Mouse (Mus musculus) forebrain, embryonic 12.5 days (tissue): ENCODE measurements around the gene Btbd17. TPM values are rescaled to one million over a fixed set of nuclear protein-coding genes. Genes with fewer than 3 reads are reported as not detected.

Experiments used
- ATAC-seq: fragments of 200-750 bp; cut with Nextera tagmentation; 2 replicates; pipeline ENCODE4 v1.8.0; 2017; ENCODE audit warnings: moderate TSS enrichment; ENCODE audit not compliant: low FRiP score
- H3K27ac ChIP-seq: fragments of 300-500 bp; sonication (generic); 2 replicates; pipeline ENCODE4 v1.5.1; 2016; ENCODE audit warnings: mild to moderate bottlenecking
- H3K27me3 ChIP-seq: fragments of 300-500 bp; sonication (generic); 2 replicates; pipeline ENCODE4 v1.6.1; 2016; ENCODE audit warnings: mild to moderate bottlenecking
- H3K36me3 ChIP-seq: fragments of 300-500 bp; sonication (generic); replicated peaks from 2 replicates; pipeline ENCODE4 v1.6.1; 2016; ENCODE audit warnings: mild to moderate bottlenecking
- H3K4me1 ChIP-seq: fragments of 300-500 bp; sonication (generic); 2 replicates; pipeline ENCODE4 v1.6.1; 2016
- H3K4me2 ChIP-seq: fragments of 300-500 bp; sonication (generic); 2 replicates; pipeline ENCODE4 v1.6.1; 2016; ENCODE audit warnings: mild to moderate bottlenecking, moderate library complexity
- H3K4me3 ChIP-seq: fragments of 300-500 bp; sonication (generic); replicated peaks from 2 replicates; pipeline ENCODE4 v1.5.1; 2016; ENCODE audit warnings: mild to moderate bottlenecking
- H3K9ac ChIP-seq: fragments of 300-500 bp; sonication (generic); 2 replicates; pipeline ENCODE4 v1.6.1; 2016; ENCODE audit warnings: mild to moderate bottlenecking
- H3K9me3 ChIP-seq: fragments of 300-500 bp; sonication (generic); 2 replicates; pipeline ENCODE4 v1.6.1; 2016
- WGBS: fragments of 180-500 bp; shearing (Covaris S2); methylation state at CpG from one replicate; pipeline ENCODE4 v1.1.7; 2016; 5-methylcytosine and 5-hydroxymethylcytosine counted together
- polyA plus RNA-seq: library from polyadenylated mRNA; unstranded; fragments of >200 nt; fragmentation: Nextera tagmentation; extraction: Ambion mirVana; gene quantifications from 2 replicates; pipeline ENCODE4 v1.2.1, GENCODE M21; 2016

Btbd17 gene
- polyA plus RNA-seq = 41.6 and 44.8 TPM in 2 replicates

GRCm38 (mm10) chr11:114795848-114796322 is at the start of gene Btbd17:
Btbd17 (minus strand) TSS chr11:114795945.
- peaks cover 35% of the 10 kb centered on the region for H3K27me3 ChIP-seq
- WGBS = 2% methylated on average over 4 of the region's 4 CpGs
- peak within 1 kb of the TSS; percentile 99 for H3K27ac ChIP-seq
- ATAC-seq = peak; percentile 88
- H3K4me3 ChIP-seq = peak within 1 kb of the TSS; percentile 50
- H3K4me2 ChIP-seq = peak within 1 kb of the TSS; percentile 86
- H3K36me3 ChIP-seq = no peaks in the 10 kb centered on the region
- H3K9me3 ChIP-seq = no peaks in the 10 kb centered on the region
- H3K9ac ChIP-seq = peak within 1 kb of the TSS; percentile 56
- peaks cover 64% of the 10 kb centered on the region for H3K4me1 ChIP-seq

DNA sequence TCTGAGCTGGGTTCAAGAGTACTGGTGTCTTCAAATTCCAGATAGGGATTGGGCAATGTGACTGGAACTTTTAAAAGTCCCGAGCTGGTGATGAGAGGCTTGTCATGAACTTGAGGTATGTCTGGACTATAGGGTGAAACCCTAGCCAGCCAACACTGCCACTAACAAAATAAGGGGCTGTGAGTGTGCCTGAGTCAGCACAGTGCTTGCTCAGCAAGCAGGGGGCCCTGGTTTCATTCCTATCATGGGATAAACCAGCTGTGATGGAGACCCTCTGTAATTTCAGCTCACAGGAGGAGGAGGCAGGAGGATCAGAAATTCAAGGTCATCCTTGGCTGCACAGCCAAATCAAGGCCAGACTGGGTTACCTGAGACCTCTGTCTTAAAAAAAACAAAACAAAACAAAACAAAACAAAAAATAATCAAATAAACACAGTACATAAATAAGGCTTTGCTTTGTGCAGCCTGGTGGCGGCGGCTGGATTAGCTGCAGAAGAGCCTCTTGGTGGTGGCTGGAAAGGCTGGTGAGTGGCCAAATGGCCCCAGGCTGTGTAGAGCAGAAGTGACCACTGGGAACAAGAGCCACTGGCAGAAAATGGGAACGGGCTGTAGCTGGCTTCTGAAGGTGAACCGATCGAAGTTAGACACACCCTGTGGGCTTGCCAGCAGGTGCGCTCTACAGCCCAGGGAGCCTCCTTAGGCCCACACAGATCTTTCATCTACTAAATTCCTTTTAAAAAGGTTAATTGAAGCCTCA is 48.9 kb upstream of the Btbd17 start:
- Histone ChIP-seq H3K36me3 (no peaks in the 10 kb centered on the region), H3K4me2 (no peak overlapping the region), H3K4me3 (no peak overlapping the region), H3K4me1 (peaks cover 15% of the 10 kb centered on the region), H3K9ac (peak overlapping the region; percentile 25; the same call in 1 of the 2 replicates), H3K27ac (peak overlapping the region; percentile 65), H3K27me3 (peaks cover 17% of the 10 kb centered on the region), H3K9me3 (no peaks in the 10 kb centered on the region)
- WGBS = 75% methylated on average over 7 of the region's 7 CpGs
- ATAC-seq = no peak

DNA sequence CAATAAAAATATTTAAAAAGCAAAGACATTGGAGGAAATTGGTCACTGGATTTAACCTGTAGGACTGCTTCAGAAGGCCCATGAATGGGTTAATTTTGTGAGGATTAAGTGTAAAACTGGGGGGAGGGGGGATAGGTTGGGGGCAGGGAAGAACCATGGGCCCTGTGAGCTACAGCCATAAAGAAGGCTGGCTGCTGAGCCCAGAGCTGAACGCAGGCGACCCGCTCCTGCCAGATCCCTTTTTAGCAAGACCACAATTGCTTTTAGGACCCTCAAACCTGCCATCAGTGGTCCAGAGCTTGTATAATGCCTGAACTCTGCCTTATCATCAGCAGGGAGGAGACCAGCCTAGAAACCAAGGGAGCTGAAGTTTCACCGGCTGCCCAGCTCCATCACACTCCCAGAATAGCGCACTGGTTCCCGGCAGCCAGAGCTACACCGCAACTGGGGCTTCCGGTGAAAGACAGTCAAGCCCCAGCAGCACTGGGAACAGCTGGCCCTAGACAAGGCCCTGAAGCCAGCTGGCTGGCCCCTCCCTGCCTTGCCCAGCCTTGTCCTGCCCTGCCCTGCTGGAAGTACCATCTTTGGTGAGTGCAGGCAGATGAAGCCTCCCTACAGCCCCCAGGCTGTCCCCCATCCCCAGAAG is 48.2 kb upstream of the Btbd17 start:
- ATAC-seq = 0 out of 2 replicates have a peak, but pooled peaks have one; percentile 41
- peak overlapping the region; percentile 25; the same call in 1 of the 2 replicates for H3K9ac ChIP-seq
- WGBS = 5% methylated on average over 8 of the region's 8 CpGs

GRCm38 (mm10) chr11:114833166-114833565 is 37.4 kb upstream of the Btbd17 start:
- Histone ChIP-seq H3K36me3 (no peaks in the 10 kb centered on the region), H3K27me3 (peaks cover 8% of the 10 kb centered on the region; the same call in 1 of the 2 replicates), H3K4me3 (no peak overlapping the region), H3K4me2 (no peak overlapping the region), H3K9me3 (no peaks in the 10 kb centered on the region), H3K27ac (no peak overlapping the region), H3K9ac (no peak overlapping the region), H3K4me1 (peaks cover 23% of the 10 kb centered on the region)
- no peak for ATAC-seq
- WGBS = 64% methylated on average over 5 of the region's 5 CpGs

More for the DNA sequence above, 48.2 kb upstream of the Btbd17 start:
- Histone ChIP-seq H3K4me2 (no peak overlapping the region), H3K9me3 (no peaks in the 10 kb centered on the region), H3K4me1 (peaks cover 15% of the 10 kb centered on the region), H3K27ac (peak overlapping the region; percentile 65), H3K4me3 (no peak overlapping the region), H3K27me3 (peaks cover 10% of the 10 kb centered on the region), H3K36me3 (no peaks in the 10 kb centered on the region)

DNA sequence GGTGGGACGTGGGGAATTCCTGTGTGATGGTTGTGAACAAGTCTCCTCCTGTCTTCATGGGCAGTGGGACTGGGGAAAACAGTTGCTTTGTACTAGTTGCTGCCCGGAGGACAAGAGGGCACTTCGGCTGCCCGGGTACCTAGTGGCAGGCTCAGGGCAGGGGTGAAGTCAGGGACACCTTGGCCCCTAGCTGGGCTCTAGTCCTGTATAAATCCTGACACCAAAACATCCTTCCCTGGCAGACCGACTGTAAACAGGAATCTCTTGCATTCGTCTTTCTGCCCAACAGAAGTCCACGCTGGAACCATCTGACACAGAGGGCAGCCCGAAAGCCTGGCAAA is 34.7 kb upstream of the Btbd17 start:
- Histone ChIP-seq H3K9ac (no peak overlapping the region), H3K27me3 (peaks cover 8% of the 10 kb centered on the region; the same call in 1 of the 2 replicates), H3K4me1 (peaks cover 23% of the 10 kb centered on the region), H3K4me2 (peak overlapping the region; percentile 53), H3K27ac (peak overlapping the region; percentile 51), H3K36me3 (no peaks in the 10 kb centered on the region), H3K9me3 (no peaks in the 10 kb centered on the region), H3K4me3 (peak overlapping the region; percentile 26; the same call in 1 of the 2 replicates)
- 0 out of 2 replicates have a peak, but pooled peaks have one; percentile 11 for ATAC-seq
- WGBS = 13% methylated on average over 8 of the region's 8 CpGs

DNA sequence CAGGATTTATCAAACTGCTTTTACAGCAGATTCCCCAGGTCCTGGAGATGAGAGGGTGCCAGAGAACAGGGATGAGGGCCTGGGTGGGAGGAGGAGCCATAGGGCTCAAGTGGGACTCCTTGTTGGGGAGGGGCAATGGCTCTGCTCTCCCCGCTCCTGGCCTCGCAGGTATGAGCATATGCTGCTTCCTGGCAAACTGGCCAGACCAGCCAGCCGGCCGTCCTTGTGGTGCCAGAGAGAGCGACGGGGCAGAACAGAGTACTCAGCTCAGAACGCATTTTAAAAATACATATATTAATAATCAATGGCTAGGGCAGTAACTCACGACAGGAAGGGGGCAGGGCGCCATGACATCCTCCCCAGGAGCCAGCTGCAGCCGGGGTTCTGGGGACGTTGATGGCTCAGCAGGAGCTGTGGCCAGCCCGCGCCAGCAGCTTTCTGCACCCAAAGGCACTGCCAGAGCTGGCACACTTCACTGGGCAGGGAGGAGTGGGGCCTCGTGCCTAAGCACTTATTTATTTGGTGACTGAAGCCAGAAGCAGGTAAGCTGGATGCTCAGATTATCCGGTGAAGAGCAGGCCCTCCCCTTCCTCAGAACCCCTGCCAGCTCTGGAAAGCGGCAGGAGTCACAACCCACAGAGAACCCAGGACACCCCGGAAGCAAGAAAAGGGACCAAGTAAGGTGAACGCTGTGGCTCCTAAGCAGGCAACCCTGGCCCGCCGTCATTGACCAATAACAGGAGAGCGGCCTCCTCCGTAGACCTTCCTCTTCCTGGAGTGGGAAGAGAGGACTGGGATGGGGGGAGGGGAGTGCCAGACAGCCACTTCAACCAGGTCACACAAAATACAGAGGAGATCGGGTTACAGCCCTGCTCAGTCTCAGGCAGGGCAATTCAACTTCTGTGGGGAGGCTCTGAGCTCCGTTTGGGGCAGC is 34.0 kb upstream of the Btbd17 start:
- peak; percentile 85 for ATAC-seq
- peak overlapping the region; percentile 51 for H3K27ac ChIP-seq
- peaks cover 8% of the 10 kb centered on the region; the same call in 1 of the 2 replicates for H3K27me3 ChIP-seq
- WGBS = 8% methylated on average over 24 of the region's 24 CpGs
- H3K36me3 ChIP-seq = no peaks in the 10 kb centered on the region
- H3K4me3 ChIP-seq = peak overlapping the region; percentile 26
- H3K4me2 ChIP-seq = peak overlapping the region; percentile 53
- peaks cover 23% of the 10 kb centered on the region for H3K4me1 ChIP-seq
- H3K9ac ChIP-seq = peak overlapping the region; percentile 39; the same call in 1 of the 2 replicates
- H3K9me3 ChIP-seq = no peaks in the 10 kb centered on the region

GRCm38 (mm10) chr11:114826686-114827085 is 30.9 kb upstream of the Btbd17 start:
- ATAC-seq = no peak
- H3K36me3 ChIP-seq = no peaks in the 10 kb centered on the region
- H3K4me1 ChIP-seq = peaks cover 34% of the 10 kb centered on the region
- H3K9ac ChIP-seq = no peak overlapping the region
- H3K9me3 ChIP-seq = no peaks in the 10 kb centered on the region
- H3K4me2 ChIP-seq = no peak overlapping the region
- H3K27ac ChIP-seq = no peak overlapping the region
- no peak overlapping the region for H3K4me3 ChIP-seq
- peaks cover 14% of the 10 kb centered on the region; the same call in 1 of the 2 replicates for H3K27me3 ChIP-seq
- 78% methylated on average over 5 of the region's 5 CpGs for WGBS

- Histone ChIP-seq H3K9ac (no peak overlapping the region), H3K36me3 (no peaks in the 10 kb centered on the region), H3K9me3 (no peaks in the 10 kb centered on the region), H3K4me2 (no peak overlapping the region), H3K27me3 (peaks cover 14% of the 10 kb centered on the region; the same call in 1 of the 2 replicates), H3K27ac (peak overlapping the region; percentile 66; the same call in 1 of the 2 replicates), H3K4me1 (peaks cover 29% of the 10 kb centered on the region), H3K4me3 (no peak overlapping the region)
- WGBS = under 1% methylated on average over 11 of the region's 11 CpGs
- ATAC-seq = peak; percentile 33; the same call in 1 of the 2 replicates
These were observed 27.5 kb upstream of the Btbd17 start for GRCm38 (mm10) chr11:114823199-114823725.

GRCm38 (mm10) chr11:114822727-114823126 is 27.0 kb upstream of the Btbd17 start:
- Histone ChIP-seq H3K4me3 (no peak overlapping the region), H3K27me3 (0 out of 2 replicates have a peak, but pooled peaks cover 14% of the 10 kb centered on the region), H3K9ac (no peak overlapping the region), H3K27ac (peak overlapping the region; percentile 66), H3K9me3 (no peaks in the 10 kb centered on the region), H3K4me2 (no peak overlapping the region), H3K36me3 (no peaks in the 10 kb centered on the region), H3K4me1 (peaks cover 29% of the 10 kb centered on the region)
- no peak; the same call in 1 of the 2 replicates for ATAC-seq
- 62% methylated on average over 12 of the region's 12 CpGs for WGBS

- Histone ChIP-seq H3K4me3 (no peak overlapping the region), H3K9ac (no peak overlapping the region), H3K9me3 (no peaks in the 10 kb centered on the region), H3K4me2 (no peak overlapping the region), H3K4me1 (peaks cover 29% of the 10 kb centered on the region), H3K36me3 (no peaks in the 10 kb centered on the region), H3K27ac (no peak overlapping the region), H3K27me3 (0 out of 2 replicates have a peak, but pooled peaks cover 16% of the 10 kb centered on the region)
- no peak for ATAC-seq
- WGBS = 69% methylated on average over 1 of the region's 1 CpGs
These were observed 25.6 kb upstream of the Btbd17 start for GRCm38 (mm10) chr11:114821325-114821724.

- Histone ChIP-seq H3K4me2 (no peak overlapping the region), H3K4me1 (peaks cover 29% of the 10 kb centered on the region), H3K27me3 (0 out of 2 replicates have a peak, but pooled peaks cover 16% of the 10 kb centered on the region), H3K9ac (no peak overlapping the region), H3K27ac (no peak overlapping the region), H3K9me3 (no peaks in the 10 kb centered on the region), H3K36me3 (no peaks in the 10 kb centered on the region), H3K4me3 (no peak overlapping the region)
- 52% methylated on average over 3 of the region's 3 CpGs for WGBS
- no peak for ATAC-seq
These were observed 24.7 kb upstream of the Btbd17 start for GRCm38 (mm10) chr11:114820444-114820843.
